Mouse (Mus musculus) stomach, embryonic 14.5 days (tissue): ENCODE measurements around the gene Desi2. TPM values are rescaled to one million over a fixed set of nuclear protein-coding genes. Genes with fewer than 3 reads are reported as not detected.
"Not testable (repeated sequence)": the region's sequence is repeated elsewhere in the genome, so short reads cannot be mapped to it uniquely, and the experiment has no call there.

Experiments used
- ATAC-seq: fragments of 200-750 bp; cut with Nextera tagmentation; 2 replicates; pipeline ENCODE4 v1.8.0; 2017; ENCODE audit warnings: low read depth, moderate TSS enrichment; ENCODE audit not compliant: insufficient number of reproducible peaks, insufficient read depth, low FRiP score
- H3K27ac ChIP-seq: fragments of 300-500 bp; sonication (generic); 2 replicates; pipeline ENCODE4 v1.5.1; 2014; ENCODE audit warnings: mild to moderate bottlenecking, low read length, moderate library complexity, mixed read lengths
- H3K27me3 ChIP-seq: fragments of 300-500 bp; sonication (generic); 2 replicates; pipeline ENCODE4 v1.6.1; 2014; ENCODE audit warnings: low read length, control low read depth, mixed read lengths; ENCODE audit not compliant: control insufficient read depth, insufficient read depth
- H3K36me3 ChIP-seq: fragments of 300-500 bp; sonication (generic); 2 replicates; pipeline ENCODE4 v1.6.1; 2014; ENCODE audit warnings: mild to moderate bottlenecking, control low read depth, low read length, moderate library complexity, mixed read lengths; ENCODE audit not compliant: control insufficient read depth, insufficient read depth
- H3K4me1 ChIP-seq: fragments of 300-500 bp; sonication (generic); 2 replicates; pipeline ENCODE4 v1.6.1; 2014; ENCODE audit warnings: low read length, control low read depth, mixed read lengths; ENCODE audit not compliant: control insufficient read depth, insufficient read depth
- H3K4me2 ChIP-seq: fragments of 300-500 bp; sonication (generic); replicated peaks from 2 replicates; pipeline ENCODE4 v1.6.1; 2014; ENCODE audit warnings: low read depth, low read length, control low read depth
- H3K4me3 ChIP-seq: fragments of 300-500 bp; sonication (generic); 2 replicates; pipeline ENCODE4 v1.5.1; 2014; ENCODE audit warnings: low read depth, low read length, control low read depth
- H3K9ac ChIP-seq: fragments of 300-500 bp; sonication (generic); replicated peaks from 2 replicates; pipeline ENCODE4 v1.6.1; 2014; ENCODE audit warnings: low read depth, mild to moderate bottlenecking, control low read depth, low read length, moderate library complexity, mixed read lengths
- H3K9me3 ChIP-seq: fragments of 300-500 bp; sonication (generic); 2 replicates; pipeline ENCODE4 v1.6.1; 2016; ENCODE audit warnings: low read depth, low read length, control low read depth; ENCODE audit not compliant: control insufficient read depth
- WGBS: fragments of 180-500 bp; shearing (Covaris S2); extraction: QIAGEN DNeasy Blood & Tissue Kit; methylation state at CpG from one replicate; pipeline ENCODE4 v1.1.7; 2014; 5-methylcytosine and 5-hydroxymethylcytosine counted together
- polyA plus RNA-seq: library from polyadenylated mRNA; unstranded; fragments of >200 nt; fragmentation: Nextera tagmentation; extraction: Ambion mirVana; gene quantifications from 2 replicates; pipeline ENCODE4 v1.2.1, GENCODE M21; 2014

Desi2 gene
- polyA plus RNA-seq, 1 experiment from 2014 or later = 29.3 TPM

DNA sequence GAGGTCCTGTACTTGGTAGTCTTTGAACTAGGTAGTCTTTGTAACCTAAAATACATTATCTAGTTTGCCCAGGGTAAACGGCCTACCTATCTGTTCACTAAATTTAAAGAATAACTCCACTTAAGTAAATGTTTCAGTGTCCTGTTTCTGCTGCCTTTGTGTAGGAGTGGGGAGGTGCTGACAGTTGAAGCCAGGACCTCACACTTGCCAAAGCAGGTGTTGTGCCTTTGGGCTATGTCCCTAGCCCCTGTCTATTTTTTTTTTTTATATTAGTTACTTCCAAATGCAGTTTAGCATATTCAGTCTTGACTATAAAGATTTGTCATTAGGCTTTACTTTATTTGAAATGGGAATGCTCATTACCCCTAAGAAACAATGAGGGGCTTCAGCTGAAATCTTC is 51.5 kb downstream of the Desi2 start:
- no peak overlapping the region for H3K9ac ChIP-seq
- no peak for ATAC-seq
- H3K4me1 ChIP-seq = 0 out of 2 replicates have a peak, but pooled peaks cover 2% of the 10 kb centered on the region
- no peak overlapping the region for H3K4me2 ChIP-seq
- H3K4me3 ChIP-seq = no peak overlapping the region
- H3K36me3 ChIP-seq = no peaks in the 10 kb centered on the region
- WGBS = 79% methylated on average over 1 of the region's 1 CpGs
- H3K27me3 ChIP-seq = no peaks in the 10 kb centered on the region
- no peaks in the 10 kb centered on the region for H3K9me3 ChIP-seq
- H3K27ac ChIP-seq = no peak overlapping the region

DNA sequence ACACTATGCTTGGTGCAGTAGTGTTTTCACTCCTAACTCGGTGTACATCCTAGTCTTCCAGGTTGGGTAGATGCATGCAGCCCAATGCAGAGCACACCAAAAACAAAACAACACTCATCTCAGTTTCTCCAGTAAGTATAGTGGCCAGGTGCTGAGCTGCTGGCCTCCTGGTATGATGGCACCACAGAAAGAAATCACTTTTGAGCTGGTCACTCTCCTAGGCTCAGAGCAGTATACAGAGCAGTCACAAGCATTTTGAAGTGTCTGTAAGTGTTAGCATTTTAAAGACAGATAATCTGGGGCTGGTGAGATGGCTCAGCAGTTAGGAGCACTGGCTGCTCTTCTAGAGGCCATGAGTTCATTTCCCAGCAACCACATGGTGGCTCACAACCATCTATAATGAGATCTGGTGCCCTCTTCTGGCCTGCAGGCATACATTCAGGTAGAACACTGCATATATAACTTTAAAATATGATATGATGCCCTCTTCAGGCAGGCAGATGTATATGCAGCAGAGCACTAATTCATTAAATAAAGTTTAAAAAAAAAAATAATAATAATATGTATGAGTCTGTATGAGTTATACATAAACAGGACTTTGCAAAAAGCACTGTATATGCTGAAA is 54.8 kb downstream of the Desi2 start:
- H3K4me1 ChIP-seq = no peaks in the 10 kb centered on the region
- H3K4me2 ChIP-seq = no peak overlapping the region
- H3K36me3 ChIP-seq = no peaks in the 10 kb centered on the region
- no peak overlapping the region for H3K4me3 ChIP-seq
- H3K9me3 ChIP-seq = no peaks in the 10 kb centered on the region
- no peak overlapping the region for H3K27ac ChIP-seq
- no peak overlapping the region for H3K9ac ChIP-seq
- WGBS = 100% methylated on average over 1 of the region's 1 CpGs
- no peaks in the 10 kb centered on the region for H3K27me3 ChIP-seq
- no peak for ATAC-seq

DNA sequence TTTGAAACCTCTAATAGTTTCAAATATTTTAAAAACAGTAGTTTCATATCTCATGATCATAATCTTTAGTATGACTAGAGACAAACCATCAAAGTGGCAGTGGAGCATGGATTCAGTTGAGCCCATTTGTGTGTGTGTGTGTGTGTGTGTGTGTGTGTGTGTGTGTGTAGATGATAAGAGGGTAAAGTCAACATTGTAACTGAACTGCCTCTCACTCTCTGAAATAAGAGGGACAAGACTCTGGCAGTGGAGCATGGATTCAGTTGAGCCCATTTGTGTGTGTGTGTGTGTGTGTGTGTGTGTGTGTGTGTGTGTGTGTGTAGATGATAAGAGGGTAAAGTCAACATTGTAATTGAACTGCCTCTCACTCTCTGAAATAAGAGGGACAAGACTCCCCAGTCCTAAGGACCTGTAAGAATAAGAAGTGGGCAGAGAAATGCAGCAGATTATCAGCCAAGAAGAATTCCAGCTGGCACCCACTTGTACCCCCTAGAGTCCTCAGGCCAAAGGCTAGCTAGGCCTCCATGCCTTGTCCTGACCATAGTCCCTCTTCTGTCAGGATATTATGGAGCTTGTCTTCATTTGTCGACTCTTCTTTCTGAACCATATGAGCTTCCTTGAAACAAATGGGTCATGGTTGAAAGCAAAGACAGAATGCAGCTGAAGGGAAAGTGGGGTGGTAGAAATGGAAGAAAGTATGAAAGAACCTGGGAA is 61.0 kb downstream of the Desi2 start:
- Histone ChIP-seq H3K4me2 (no peak overlapping the region), H3K9me3 (no peaks in the 10 kb centered on the region), H3K36me3 (peaks cover 3% of the 10 kb centered on the region; the same call in 1 of the 2 replicates), H3K4me3 (no peak overlapping the region), H3K27ac (no peak overlapping the region), H3K27me3 (no peaks in the 10 kb centered on the region), H3K9ac (no peak overlapping the region), H3K4me1 (no peaks in the 10 kb centered on the region)
- WGBS = 78% methylated on average over 1 of the region's 1 CpGs
- peak; percentile 67; the same call in 1 of the 2 replicates for ATAC-seq

DNA sequence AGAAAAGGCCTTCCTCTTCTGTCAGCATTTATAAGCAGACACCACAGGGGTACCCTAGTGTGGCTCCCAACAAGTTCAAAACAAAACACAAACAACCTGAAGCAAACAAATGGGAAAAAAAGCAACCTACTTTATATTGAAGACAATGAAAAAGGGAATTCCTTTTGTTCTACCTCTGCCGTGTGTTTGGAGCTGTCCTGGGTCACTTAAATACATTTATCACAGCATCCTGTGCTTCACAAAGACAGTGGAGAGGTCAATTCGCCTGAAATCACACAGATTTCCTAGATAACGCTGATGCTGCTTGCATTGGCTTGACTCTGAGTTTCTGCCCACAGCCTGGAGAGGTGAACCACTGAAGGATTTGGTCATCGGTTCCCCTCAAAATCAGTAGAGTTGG is 67.4 kb downstream of the Desi2 start:
- Histone ChIP-seq H3K27ac (no peak overlapping the region), H3K36me3 (0 out of 2 replicates have a peak, but pooled peaks cover 3% of the 10 kb centered on the region), H3K4me1 (no peaks in the 10 kb centered on the region), H3K4me2 (no peak overlapping the region), H3K4me3 (no peak overlapping the region), H3K9ac (no peak overlapping the region), H3K27me3 (no peaks in the 10 kb centered on the region), H3K9me3 (no peaks in the 10 kb centered on the region)
- 84% methylated on average over 4 of the region's 4 CpGs for WGBS
- no peak for ATAC-seq

DNA sequence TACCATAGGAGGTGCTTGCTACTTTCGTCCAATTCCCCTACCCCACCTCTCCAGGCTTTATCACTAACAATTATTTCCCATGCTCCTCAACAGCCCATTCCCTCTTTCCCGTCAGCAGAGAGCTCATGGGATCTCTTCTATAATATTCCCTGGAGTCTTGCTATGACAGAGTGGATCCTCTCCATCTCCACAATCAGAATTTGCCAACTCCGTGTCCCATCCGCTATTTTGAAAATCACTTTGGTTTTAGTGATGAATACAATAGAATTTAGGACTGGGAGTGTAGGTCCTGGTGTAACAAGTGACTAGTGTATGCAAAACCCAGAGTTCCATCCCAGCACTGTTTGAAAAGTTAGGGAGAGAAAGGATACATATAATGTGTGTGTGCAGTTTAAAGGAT is 69.1 kb downstream of the Desi2 start:
- H3K27ac ChIP-seq = no peak overlapping the region
- ATAC-seq = no peak
- WGBS = 94% methylated on average over 4 of the region's 4 CpGs

DNA sequence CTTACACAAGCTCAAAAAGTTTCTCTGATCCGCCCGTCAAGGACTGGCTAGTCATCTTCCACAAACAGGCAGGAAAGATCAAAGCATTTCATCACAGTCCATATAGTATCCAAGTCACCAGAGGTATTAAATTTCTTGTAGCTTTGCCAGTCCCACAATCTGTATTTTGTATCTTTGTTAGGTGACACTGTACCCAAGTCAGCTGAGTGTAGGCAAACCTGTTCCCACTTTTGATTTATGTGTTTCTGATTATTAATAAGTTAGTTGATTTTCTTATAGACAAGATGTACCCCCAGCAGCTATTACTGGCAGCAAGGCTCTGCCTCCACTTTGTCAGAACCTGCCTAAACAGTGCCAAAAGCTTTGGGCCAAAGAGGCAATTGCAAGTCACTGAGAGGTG is 71.6 kb downstream of the Desi2 start:
- Histone ChIP-seq H3K27me3 (no peaks in the 10 kb centered on the region), H3K9ac (no peak overlapping the region), H3K4me3 (no peak overlapping the region), H3K4me2 (no peak overlapping the region), H3K4me1 (no peaks in the 10 kb centered on the region), H3K36me3 (no peaks in the 10 kb centered on the region), H3K9me3 (no peaks in the 10 kb centered on the region), H3K27ac (no peak overlapping the region)
- no peak for ATAC-seq
- WGBS = 90% methylated on average over 2 of the region's 2 CpGs

More for the DNA sequence above, 69.1 kb downstream of the Desi2 start:
- H3K36me3 ChIP-seq = no peaks in the 10 kb centered on the region
- H3K27me3 ChIP-seq = no peaks in the 10 kb centered on the region
- no peaks in the 10 kb centered on the region for H3K9me3 ChIP-seq
- H3K9ac ChIP-seq = no peak overlapping the region
- H3K4me3 ChIP-seq = no peak overlapping the region
- H3K4me1 ChIP-seq = no peaks in the 10 kb centered on the region
- no peak overlapping the region for H3K4me2 ChIP-seq

DNA sequence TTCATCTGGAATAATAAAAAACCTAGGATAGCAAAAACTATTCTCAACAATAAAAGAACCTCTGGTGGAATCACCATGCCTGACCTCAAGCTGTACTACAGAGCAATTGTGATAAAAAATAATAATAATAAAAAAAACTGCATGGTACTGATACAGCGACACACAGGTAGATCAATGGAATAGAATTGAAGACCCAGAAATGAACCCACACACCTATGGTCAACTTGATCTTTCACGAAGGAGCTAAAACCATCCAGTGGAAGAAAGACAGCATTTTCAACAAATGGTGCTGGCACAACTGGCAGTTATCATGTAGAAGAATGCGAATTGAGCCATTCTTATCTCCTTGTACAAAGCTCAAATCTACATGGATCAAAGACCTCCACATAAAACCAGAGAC is 78.2 kb downstream of the Desi2 start:
- H3K4me3 ChIP-seq, H3K9ac ChIP-seq, H3K36me3 ChIP-seq, H3K27ac ChIP-seq, H3K27me3 ChIP-seq, H3K4me2 ChIP-seq, ATAC-seq, H3K9me3 ChIP-seq, H3K4me1 ChIP-seq: not testable (repeated sequence)
- WGBS = 91% methylated on average over 3 of the region's 3 CpGs

DNA sequence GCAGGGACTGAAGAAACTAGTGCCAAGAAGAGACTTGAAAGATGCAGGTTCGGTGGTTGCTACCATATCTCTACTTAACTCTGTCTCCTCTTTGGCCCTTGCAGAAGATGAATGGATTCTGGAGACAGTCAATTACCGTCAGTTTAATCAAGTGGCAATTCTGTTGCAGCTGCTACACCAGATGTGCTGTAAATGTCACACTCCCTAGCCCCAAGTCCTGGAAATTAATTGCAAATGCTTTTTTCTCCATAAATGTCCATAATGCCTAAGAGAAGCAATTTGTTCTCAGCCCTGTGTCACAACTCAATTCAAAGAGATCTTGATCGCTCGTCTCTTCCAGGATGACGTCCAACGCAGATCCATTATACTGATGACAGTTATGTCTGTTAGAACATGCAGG is 83.4 kb downstream of the Desi2 start:
- no peak overlapping the region for H3K4me3 ChIP-seq
- no peak for ATAC-seq
- H3K36me3 ChIP-seq = no peaks in the 10 kb centered on the region
- H3K9ac ChIP-seq = no peak overlapping the region
- H3K4me1 ChIP-seq = no peaks in the 10 kb centered on the region
- H3K4me2 ChIP-seq = no peak overlapping the region
- H3K27me3 ChIP-seq = no peaks in the 10 kb centered on the region
- H3K9me3 ChIP-seq = no peaks in the 10 kb centered on the region
- WGBS = 45% methylated on average over 6 of the region's 6 CpGs
- H3K27ac ChIP-seq = no peak overlapping the region
